Mouse (Mus musculus): ENCODE data around the gene Plekhg3.

The Plekhg3 gene

DNA sequence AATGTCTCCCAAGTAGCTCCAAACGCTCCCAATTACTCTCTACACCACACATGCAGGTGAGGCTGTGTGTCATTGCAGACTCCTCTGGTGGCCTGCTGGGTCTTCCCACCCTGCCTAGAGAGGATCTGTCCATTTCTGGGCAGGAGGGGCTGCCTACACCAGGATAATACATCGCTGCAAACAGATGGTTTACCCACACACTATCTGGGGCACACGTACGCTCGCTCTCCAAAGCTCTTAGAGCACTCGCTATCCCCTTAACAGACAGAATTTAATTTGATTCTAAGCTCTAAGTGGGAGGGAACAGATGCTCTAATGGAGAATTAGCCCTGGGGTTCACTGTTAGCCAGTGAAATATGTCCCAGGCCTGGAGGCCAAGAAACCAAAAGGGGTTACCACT lies 92.7 kb downstream of the Plekhg3 start:
- 79% methylated on average over 6 of the region's 6 CpGs for WGBS

Measured in cerebral cortex, adult 2 months (tissue).